Mouse (Mus musculus) frontal cortex, adult (tissue): Measurements from ENCODE around the gene Fbxo24.

ENCODE experiments used
- ATAC-seq: cut with Nextera tagmentation; 2 replicates; pipeline ENCODE4 v1.9.2; 2017; ENCODE audit warnings: mild to moderate bottlenecking, moderate library complexity, mixed read lengths; ENCODE audit not compliant: low TSS enrichment

Fbxo24 gene

GRCm38 (mm10) chr5:137628498-137629305 lies at the start of gene Fbxo24, which contains the start of the genes Lrch4 and Gm20605:
Gene Fbxo24 (minus strand): TSS chr5:137629002.
Gene Lrch4 (plus strand): TSS chr5:137629121.
Gene Gm20605 (plus strand): TSS chr5:137629175.
- ATAC-seq: peak; percentile 95

GRCm38 (mm10) chr5:137677859-137678258 lies 49.1 kb upstream of the Fbxo24 start:
- peak; percentile 53; the same call in 1 of the 2 replicates for ATAC-seq

- no peak for ATAC-seq
These were observed 46.0 kb upstream of the Fbxo24 start for GRCm38 (mm10) chr5:137674786-137675185.

- ATAC-seq: no peak
These were observed 44.2 kb upstream of the Fbxo24 start for GRCm38 (mm10) chr5:137673015-137673414.

- no peak for ATAC-seq
These were observed 43.6 kb upstream of the Fbxo24 start for GRCm38 (mm10) chr5:137672361-137672760.

- ATAC-seq: peak; percentile 96
These were observed 42.8 kb upstream of the Fbxo24 start for GRCm38 (mm10) chr5:137671443-137672240.

- no peak for ATAC-seq
These were observed 41.4 kb upstream of the Fbxo24 start for GRCm38 (mm10) chr5:137670240-137670639.

- ATAC-seq: no peak
These were observed 40.2 kb upstream of the Fbxo24 start for GRCm38 (mm10) chr5:137668971-137669370.

- no peak for ATAC-seq
These were observed 34.3 kb upstream of the Fbxo24 start for GRCm38 (mm10) chr5:137663057-137663456.

- peak; percentile 62; the same call in 1 of the 2 replicates for ATAC-seq
These were observed 31.4 kb upstream of the Fbxo24 start for GRCm38 (mm10) chr5:137660064-137660688.

GRCm38 (mm10) chr5:137656977-137657376 lies 28.2 kb upstream of the Fbxo24 start:
- peak; percentile 85 for ATAC-seq

GRCm38 (mm10) chr5:137654746-137655145 lies 25.9 kb upstream of the Fbxo24 start:
- no peak for ATAC-seq

GRCm38 (mm10) chr5:137653366-137653765 lies 24.6 kb upstream of the Fbxo24 start:
- no peak for ATAC-seq

GRCm38 (mm10) chr5:137652474-137652873 lies 23.7 kb upstream of the Fbxo24 start:
- ATAC-seq: peak; percentile 77

- ATAC-seq: no peak
These were observed 21.1 kb upstream of the Fbxo24 start for GRCm38 (mm10) chr5:137649669-137650571.

GRCm38 (mm10) chr5:137649251-137649650 lies 20.4 kb upstream of the Fbxo24 start:
- no peak for ATAC-seq

GRCm38 (mm10) chr5:137647827-137648601 lies 19.2 kb upstream of the Fbxo24 start:
- ATAC-seq: no peak; the same call in 1 of the 2 replicates

- no peak for ATAC-seq
These were observed 16.9 kb upstream of the Fbxo24 start, which contains the start of gene Irs3 for GRCm38 (mm10) chr5:137645652-137646091. Gene Irs3 (minus strand): TSS chr5:137645714.

- ATAC-seq: no peak
These were observed 16.4 kb upstream of the Fbxo24 start for GRCm38 (mm10) chr5:137645091-137645651.

GRCm38 (mm10) chr5:137644484-137644883 lies 15.7 kb upstream of the Fbxo24 start:
- ATAC-seq: no peak
